Mouse (Mus musculus): ENCODE results near the gene Poldip3. TPM values are rescaled to one million over a fixed set of nuclear protein-coding genes. Genes with fewer than 3 reads are reported as not detected.

Poldip3 gene
- polyA plus RNA-seq (2015; fragmentation: Nextera tagmentation; extraction: Ambion mirVana) = 157 and 159 TPM in 2 replicates

- H3K9me3 ChIP-seq = no peaks in the 10 kb centered on the region
- peak; percentile 95 for ATAC-seq (replicated peaks)
- H3K27ac ChIP-seq (replicated peaks) = peak within 1 kb of the TSS; percentile 99
- peak within 1 kb of the TSS; percentile 88 for H3K4me3 ChIP-seq
- under 1% methylated on average over 56 of the region's 56 CpGs for WGBS
- H3K27me3 ChIP-seq = no peaks in the 10 kb centered on the region
- H3K4me1 ChIP-seq = peaks cover 18% of the 10 kb centered on the region
- H3K4me2 ChIP-seq (replicated peaks) = peak within 1 kb of the TSS; percentile 82
- peaks cover 14% of the 10 kb centered on the region for H3K36me3 ChIP-seq
- H3K9ac ChIP-seq (replicated peaks) = peak within 1 kb of the TSS; percentile 96
These were observed at the start of gene Poldip3 for GRCm38 (mm10) chr15:83149196-83150072. Gene Poldip3 (minus strand): TSS chr15:83149384.

DNA sequence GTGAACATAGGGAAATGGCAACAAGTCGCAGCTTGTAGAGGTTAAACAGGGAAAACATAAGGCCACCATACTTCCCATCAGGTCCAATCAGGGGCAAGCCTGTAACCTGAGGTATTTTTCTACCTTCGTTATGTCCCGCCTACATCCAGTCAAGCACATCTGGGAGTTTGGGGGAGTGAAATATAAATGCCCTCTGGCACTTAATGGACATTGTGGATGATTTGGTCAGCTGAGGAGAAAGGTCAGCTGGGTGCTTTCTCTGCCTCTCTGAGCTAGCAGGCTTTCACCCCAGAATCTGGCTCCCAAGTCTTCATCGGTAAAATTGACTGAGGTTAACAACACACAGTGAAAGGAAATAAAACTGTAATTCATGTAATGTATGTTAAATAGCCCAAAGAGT is 44.2 kb upstream of the Poldip3 start:
- Histone ChIP-seq H3K9ac (replicated peaks) (no peak overlapping the region), H3K27ac (replicated peaks) (no peak overlapping the region), H3K36me3 (no peaks in the 10 kb centered on the region), H3K4me3 (no peak overlapping the region), H3K4me1 (no peaks in the 10 kb centered on the region), H3K9me3 (no peaks in the 10 kb centered on the region), H3K4me2 (replicated peaks) (no peak overlapping the region), H3K27me3 (no peaks in the 10 kb centered on the region)
- WGBS = 96% methylated on average over 4 of the region's 4 CpGs
- ATAC-seq (replicated peaks) = no peak

DNA sequence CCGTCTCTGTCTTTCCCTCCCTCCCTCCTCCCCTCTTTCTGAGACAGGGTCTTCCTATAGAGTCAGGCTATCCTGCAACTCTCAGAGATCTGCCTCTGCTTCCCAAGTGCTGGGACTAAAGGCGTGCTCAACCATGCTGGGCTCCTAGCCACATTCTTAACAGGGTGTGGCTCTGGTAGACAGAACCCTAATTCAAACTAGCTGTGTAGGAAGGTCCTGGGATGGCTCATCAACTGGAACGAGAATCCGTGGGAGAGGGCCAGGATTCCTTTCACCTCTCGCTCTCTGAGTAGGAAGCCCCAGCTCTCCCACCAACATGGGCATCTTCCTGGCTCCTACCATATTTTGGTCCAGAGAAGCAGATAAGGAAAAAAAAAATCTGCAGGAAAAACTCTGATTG is 33.2 kb upstream of the Poldip3 start:
- 73% methylated on average over 5 of the region's 5 CpGs for WGBS
- no peaks in the 10 kb centered on the region for H3K9me3 ChIP-seq
- no peak overlapping the region for H3K9ac ChIP-seq (replicated peaks)
- no peak overlapping the region for H3K27ac ChIP-seq (replicated peaks)
- H3K36me3 ChIP-seq = no peaks in the 10 kb centered on the region
- H3K4me1 ChIP-seq = no peaks in the 10 kb centered on the region
- no peak overlapping the region for H3K4me2 ChIP-seq (replicated peaks)
- no peak for ATAC-seq (replicated peaks)
- no peak overlapping the region for H3K4me3 ChIP-seq
- no peaks in the 10 kb centered on the region for H3K27me3 ChIP-seq

DNA sequence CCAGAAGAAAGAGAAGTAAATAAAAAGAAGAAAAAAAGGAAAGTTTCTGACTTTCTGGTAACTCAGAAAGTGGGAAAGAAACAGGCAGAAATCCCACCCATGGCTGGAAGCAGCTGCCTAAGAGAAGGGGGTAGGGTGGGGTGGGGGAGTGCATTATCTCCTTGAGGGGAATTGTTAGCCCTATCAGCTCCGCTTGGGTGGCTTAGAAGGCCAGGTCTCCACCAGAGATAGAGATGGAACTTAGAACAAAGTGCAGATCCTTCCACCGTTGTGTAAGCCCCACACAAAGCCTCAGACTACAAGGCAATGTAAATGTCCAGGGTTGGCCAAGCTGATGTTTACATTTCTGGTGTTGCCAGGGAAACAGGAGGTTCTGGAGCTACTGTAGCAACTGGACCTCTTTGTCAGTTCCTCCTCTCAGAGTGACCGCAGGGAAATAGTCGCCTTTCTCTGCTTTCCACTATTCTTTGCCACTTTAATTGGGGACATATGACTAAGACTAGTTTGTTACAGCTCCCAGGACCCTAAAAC is 32.7 kb upstream of the Poldip3 start:
- H3K4me1 ChIP-seq = no peaks in the 10 kb centered on the region
- H3K9me3 ChIP-seq = no peaks in the 10 kb centered on the region
- no peak overlapping the region for H3K4me3 ChIP-seq
- H3K4me2 ChIP-seq (replicated peaks) = no peak overlapping the region
- no peaks in the 10 kb centered on the region for H3K27me3 ChIP-seq
- no peak overlapping the region for H3K9ac ChIP-seq (replicated peaks)
- H3K27ac ChIP-seq (replicated peaks) = no peak overlapping the region
- ATAC-seq (replicated peaks) = no peak
- no peaks in the 10 kb centered on the region for H3K36me3 ChIP-seq
- 47% methylated on average over 4 of the region's 4 CpGs for WGBS

GRCm38 (mm10) chr15:83180004-83180403 is 30.8 kb upstream of the Poldip3 start:
- H3K4me2 ChIP-seq (replicated peaks) = no peak overlapping the region
- H3K9me3 ChIP-seq = no peaks in the 10 kb centered on the region
- no peak overlapping the region for H3K27ac ChIP-seq (replicated peaks)
- ATAC-seq (replicated peaks) = no peak
- WGBS = 87% methylated on average over 6 of the region's 6 CpGs
- H3K36me3 ChIP-seq = no peaks in the 10 kb centered on the region
- no peak overlapping the region for H3K4me3 ChIP-seq
- no peaks in the 10 kb centered on the region for H3K27me3 ChIP-seq
- H3K9ac ChIP-seq (replicated peaks) = no peak overlapping the region
- H3K4me1 ChIP-seq = no peaks in the 10 kb centered on the region

- ATAC-seq (replicated peaks) = no peak
These were observed 27.5 kb upstream of the Poldip3 start for GRCm38 (mm10) chr15:83176653-83177052.

DNA sequence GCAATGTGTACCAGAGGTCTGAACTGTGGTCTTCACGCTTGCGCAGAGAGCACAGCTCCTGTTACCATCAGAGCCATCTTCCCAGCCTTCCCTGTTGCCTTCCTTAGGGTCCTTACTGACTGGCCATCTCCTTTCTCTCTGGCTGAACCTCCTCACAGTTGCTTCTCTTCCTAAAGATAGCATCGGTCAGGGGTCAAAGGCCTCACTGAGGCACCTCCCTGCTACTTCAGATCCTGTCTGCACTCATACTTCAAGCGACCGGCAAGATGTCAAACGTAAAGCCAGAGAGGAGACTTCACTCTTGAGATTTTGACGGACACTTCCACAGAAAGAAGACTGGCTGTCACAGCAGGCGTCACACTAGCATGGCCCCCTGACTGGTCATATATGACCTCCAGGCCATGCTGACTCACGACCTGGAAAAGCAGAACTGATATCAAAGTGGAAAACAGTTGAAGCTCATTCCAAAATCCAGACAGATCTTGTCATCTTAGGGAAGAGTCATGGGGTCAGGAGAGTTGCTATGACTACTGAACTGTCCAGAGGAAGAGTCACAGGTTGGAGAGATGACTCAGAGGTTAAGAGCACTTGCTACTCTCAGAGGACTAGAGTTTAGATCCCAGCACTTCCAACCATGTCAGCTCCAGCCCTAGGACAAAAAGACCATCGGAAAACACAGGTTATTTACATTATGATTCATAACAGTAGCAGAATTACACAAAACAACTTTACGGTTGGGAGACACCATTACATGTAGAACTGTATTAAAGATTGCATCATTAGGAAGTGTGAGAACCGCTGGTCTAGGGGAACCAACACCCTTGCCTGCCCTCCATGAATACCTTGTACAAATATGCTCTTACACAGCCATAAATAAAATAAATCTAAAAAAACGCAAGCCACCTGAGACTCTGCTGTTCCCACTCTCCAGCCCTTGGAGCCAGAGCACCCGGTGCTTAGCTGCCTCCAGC is 25.0 kb upstream of the Poldip3 start:
- peaks cover 24% of the 10 kb centered on the region for H3K4me1 ChIP-seq
- no peak overlapping the region for H3K4me3 ChIP-seq
- H3K9me3 ChIP-seq = no peaks in the 10 kb centered on the region
- H3K27me3 ChIP-seq = no peaks in the 10 kb centered on the region
- no peak overlapping the region for H3K4me2 ChIP-seq (replicated peaks)
- WGBS = 94% methylated on average over 14 of the region's 14 CpGs
- ATAC-seq (replicated peaks) = no peak
- H3K9ac ChIP-seq (replicated peaks) = no peak overlapping the region
- H3K36me3 ChIP-seq = no peaks in the 10 kb centered on the region
- H3K27ac ChIP-seq (replicated peaks) = no peak overlapping the region

More at GRCm38 (mm10) chr15:83176653-83177052, 27.5 kb upstream of the Poldip3 start:
- WGBS = 76% methylated on average over 4 of the region's 4 CpGs
- Histone ChIP-seq H3K9me3 (no peaks in the 10 kb centered on the region), H3K27me3 (no peaks in the 10 kb centered on the region), H3K9ac (replicated peaks) (no peak overlapping the region), H3K4me1 (peaks cover 8% of the 10 kb centered on the region), H3K4me3 (no peak overlapping the region), H3K4me2 (replicated peaks) (no peak overlapping the region), H3K36me3 (no peaks in the 10 kb centered on the region), H3K27ac (replicated peaks) (no peak overlapping the region)

DNA sequence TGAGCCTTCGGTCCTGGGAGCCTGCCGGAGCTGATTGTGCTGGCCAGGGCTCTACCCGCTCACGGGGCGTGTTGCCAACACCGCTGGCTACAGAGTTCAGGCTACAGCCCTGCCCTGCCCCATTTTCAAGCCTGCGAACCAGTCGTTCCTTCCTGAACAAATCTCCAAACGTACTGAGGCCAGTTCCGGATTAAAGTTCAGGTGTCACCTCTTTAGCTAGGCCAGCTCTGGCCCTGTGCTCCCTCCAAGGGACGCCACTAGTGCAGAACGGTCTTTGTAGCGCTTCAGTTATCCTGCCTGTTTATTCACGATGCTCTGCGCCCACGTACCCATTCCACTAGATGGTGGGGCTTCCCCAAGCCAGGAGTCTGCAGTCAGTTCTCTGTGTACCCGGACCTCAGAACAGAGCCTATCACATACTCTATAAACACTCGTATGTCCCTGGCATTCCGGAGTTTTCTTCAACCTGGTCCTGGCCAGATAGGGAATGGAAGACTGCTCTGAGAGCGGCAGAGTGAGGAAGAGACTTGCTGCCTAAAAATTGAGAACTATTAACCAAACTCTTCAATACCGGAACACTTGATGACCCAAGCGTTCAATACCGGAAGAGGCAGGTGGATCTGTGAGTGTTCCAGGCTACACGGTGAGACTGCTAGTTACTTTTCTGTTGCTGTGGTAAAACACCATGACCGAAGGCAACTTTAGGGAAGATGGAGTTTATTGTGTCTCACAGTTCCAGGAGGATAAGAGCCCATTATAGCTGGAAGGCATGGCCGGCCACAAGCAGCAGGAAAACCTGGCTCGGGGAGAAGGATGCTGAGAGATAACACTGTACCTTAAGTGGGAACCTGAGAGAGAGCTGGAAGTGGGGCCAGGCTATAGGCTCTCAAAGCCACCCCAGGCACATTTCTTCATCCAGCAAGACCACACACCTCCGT is 23.6 kb upstream of the Poldip3 start, which contains the start of gene Cyb5r3:
Gene Cyb5r3, minus strand, starts transcription at position 101 of the 938 bp plus-strand sequence.
- 38% methylated on average over 28 of the region's 28 CpGs for WGBS

GRCm38 (mm10) chr15:83171712-83172481 is 22.7 kb upstream of the Poldip3 start:
- Histone ChIP-seq H3K4me3 (peak overlapping the region; percentile 81), H3K27me3 (no peaks in the 10 kb centered on the region), H3K36me3 (no peaks in the 10 kb centered on the region), H3K9me3 (no peaks in the 10 kb centered on the region), H3K4me1 (peaks cover 24% of the 10 kb centered on the region), H3K4me2 (replicated peaks) (peak overlapping the region; percentile 83), H3K27ac (replicated peaks) (peak overlapping the region; percentile 84), H3K9ac (replicated peaks) (peak overlapping the region; percentile 82)
- 2% methylated on average over 67 of the region's 67 CpGs for WGBS
- ATAC-seq (replicated peaks) = peak; percentile 99

More for the DNA sequence above, 23.6 kb upstream of the Poldip3 start, which contains the start of gene Cyb5r3:
- Histone ChIP-seq H3K9me3 (no peaks in the 10 kb centered on the region), H3K36me3 (no peaks in the 10 kb centered on the region), H3K4me2 (replicated peaks) (peak within 1 kb of the TSS; percentile 83), H3K4me3 (peak within 1 kb of the TSS; percentile 81), H3K27ac (replicated peaks) (peak within 1 kb of the TSS; percentile 84), H3K4me1 (peaks cover 24% of the 10 kb centered on the region), H3K9ac (replicated peaks) (peak within 1 kb of the TSS; percentile 82), H3K27me3 (no peaks in the 10 kb centered on the region)
- ATAC-seq (replicated peaks) = peak; percentile 51

- peak overlapping the region; percentile 81 for H3K4me3 ChIP-seq
- H3K9ac ChIP-seq (replicated peaks) = peak overlapping the region; percentile 82; the same call in 1 of the 2 replicates
- no peaks in the 10 kb centered on the region for H3K9me3 ChIP-seq
- peak overlapping the region; percentile 83 for H3K4me2 ChIP-seq (replicated peaks)
- no peaks in the 10 kb centered on the region for H3K27me3 ChIP-seq
- ATAC-seq (replicated peaks) = no peak
- 42% methylated on average over 8 of the region's 8 CpGs for WGBS
- H3K27ac ChIP-seq (replicated peaks) = no peak overlapping the region
- peaks cover 24% of the 10 kb centered on the region for H3K4me1 ChIP-seq
- no peaks in the 10 kb centered on the region for H3K36me3 ChIP-seq
These were observed 21.9 kb upstream of the Poldip3 start for GRCm38 (mm10) chr15:83170956-83171659.
